Mouse (Mus musculus) megakaryocyte-erythroid progenitor cell, adult 5-6 weeks (primary cell): ENCODE data around the gene Gm3043. TPM values are rescaled to one million over a fixed set of nuclear protein-coding genes. Genes with fewer than 3 reads are reported as not detected.
"Not testable (repeated sequence)": the region's sequence is repeated elsewhere in the genome, so short reads cannot be mapped to it uniquely, and the experiment has no call there.

Experiments
- ATAC-seq: replicated peaks from 2 replicates; pipeline ENCODE4 v1.8.0; 2016; ENCODE audit warnings: mild to moderate bottlenecking, inconsistent platforms; ENCODE audit not compliant: severe bottlenecking, poor library complexity, low FRiP score, low TSS enrichment
- total RNA-seq, 2 experiments: library from RNA; stranded (forward) in 1 of 2; stranded (reverse) in 1 of 2; fragments of 200-1000, 215-1000 nt in 1 of 2; fragments of >200 nt in 1 of 2; fragmentation: Nextera tagmentation in 1 of 2; gene quantifications; 2 replicates each; pipeline ENCODE4 v1.2.3; 2014 to 2017

Gm3043 gene
- total RNA-seq (2014; fragmentation: Nextera tagmentation) (not detected in 2 replicates), total RNA-seq (2017) (not detected in 2 replicates)

GRCm38 (mm10) chr14:3688483-3688882 lies at the start of gene Gm3043:
Gene Gm3043, plus strand, starts transcription at chr14:3688783.
- not testable (repeated sequence) for ATAC-seq

- not testable (repeated sequence) for ATAC-seq
These were observed 36.9 kb upstream of the Gm3043 start, which contains the start of gene Gm3020 for GRCm38 (mm10) chr14:3651730-3652129. Gene Gm3020, plus strand, starts transcription at chr14:3652030.

Other genes starting within 250 kb of the Gm3043 start
- not detected in 2 replicates for gene Gm10408, start 239.4 kb upstream of the Gm3043 start, total RNA-seq (2014; fragmentation: Nextera tagmentation)
- gene Gm10408, start 239.4 kb upstream of the Gm3043 start, total RNA-seq (2017), result not detected in 2 replicates
- not detected in 2 replicates for gene Gm3012, start 54.3 kb upstream of the Gm3043 start, total RNA-seq (2014; fragmentation: Nextera tagmentation)
- not detected in 2 replicates for gene Gm3012, start 54.3 kb upstream of the Gm3043 start, total RNA-seq (2017)
- not detected in 2 replicates for gene Gm3020, start 36.8 kb upstream of the Gm3043 start, total RNA-seq (2014; fragmentation: Nextera tagmentation)
- gene Gm3020, start 36.8 kb upstream of the Gm3043 start, total RNA-seq (2017), result not detected in 2 replicates
- not detected in 2 replicates for gene Gm3002, start 121.3 kb downstream of the Gm3043 start, total RNA-seq (2014; fragmentation: Nextera tagmentation)
- not detected in 2 replicates for gene Gm3002, start 121.3 kb downstream of the Gm3043 start, total RNA-seq (2017)
- not detected in 2 replicates for gene Gm3033, start 157.5 kb downstream of the Gm3043 start, total RNA-seq (2014; fragmentation: Nextera tagmentation)
- not detected in 2 replicates for gene Gm3033, start 157.5 kb downstream of the Gm3043 start, total RNA-seq (2017)
- not detected in 2 replicates for gene Gm2916, start 195.4 kb downstream of the Gm3043 start, total RNA-seq (2014; fragmentation: Nextera tagmentation)
- not detected in 2 replicates for gene Gm2916, start 195.4 kb downstream of the Gm3043 start, total RNA-seq (2017)
- not detected in 2 replicates for gene Gm3029, start 243.0 kb downstream of the Gm3043 start, total RNA-seq (2014; fragmentation: Nextera tagmentation)
- not detected in 2 replicates for gene Gm3029, start 243.0 kb downstream of the Gm3043 start, total RNA-seq (2017)